Mouse (Mus musculus): ENCODE data around the gene Ptprk.

Gene Ptprk

GRCm38 (mm10) chr10:28271729-28272606, 197.3 kb downstream of the Ptprk start:
- DNase-seq (ENCODE audit: extremely low read depth, low read depth): no peak

- DNase-seq (ENCODE audit: extremely low read depth, low read depth): no peak
Observed at GRCm38 (mm10) chr10:28278757-28279156, 204.1 kb downstream of the Ptprk start.

- no peak for DNase-seq (ENCODE audit: extremely low read depth, low read depth)
Observed at GRCm38 (mm10) chr10:28297531-28297930, 222.9 kb downstream of the Ptprk start.

- DNase-seq (ENCODE audit: extremely low read depth, low read depth): no peak
Observed at GRCm38 (mm10) chr10:28299207-28299606, 224.6 kb downstream of the Ptprk start.

GRCm38 (mm10) chr10:28303856-28304255, 229.2 kb downstream of the Ptprk start:
- DNase-seq (ENCODE audit: extremely low read depth, low read depth): no peak

GRCm38 (mm10) chr10:28304292-28304875, 229.8 kb downstream of the Ptprk start:
- DNase-seq (ENCODE audit: extremely low read depth, low read depth): no peak

GRCm38 (mm10) chr10:28306451-28307086, 231.9 kb downstream of the Ptprk start:
- DNase-seq (ENCODE audit: extremely low read depth, low read depth): no peak

GRCm38 (mm10) chr10:28311369-28311768, 236.7 kb downstream of the Ptprk start:
- no peak for DNase-seq (ENCODE audit: extremely low read depth, low read depth)

- peak; percentile 6 for DNase-seq (ENCODE audit: extremely low read depth, low read depth)
Observed at GRCm38 (mm10) chr10:28322995-28323394, 248.4 kb downstream of the Ptprk start.

GRCm38 (mm10) chr10:28335232-28335631, 260.6 kb downstream of the Ptprk start:
- DNase-seq (ENCODE audit: extremely low read depth, low read depth): no peak

GRCm38 (mm10) chr10:28338536-28338935, 263.9 kb downstream of the Ptprk start:
- DNase-seq (ENCODE audit: extremely low read depth, low read depth): no peak

- no peak for DNase-seq (ENCODE audit: extremely low read depth, low read depth)
Observed at GRCm38 (mm10) chr10:28345196-28345681, 270.6 kb downstream of the Ptprk start.

- DNase-seq (ENCODE audit: extremely low read depth, low read depth): no peak
Observed at GRCm38 (mm10) chr10:28365291-28365690, 290.7 kb downstream of the Ptprk start.

- DNase-seq (ENCODE audit: extremely low read depth, low read depth): no peak
Observed at GRCm38 (mm10) chr10:28366065-28366677, 291.6 kb downstream of the Ptprk start.

- no peak for DNase-seq (ENCODE audit: extremely low read depth, low read depth)
Observed at GRCm38 (mm10) chr10:28369808-28370207, 295.2 kb downstream of the Ptprk start.

GRCm38 (mm10) chr10:28374874-28375273, 300.3 kb downstream of the Ptprk start:
- DNase-seq (ENCODE audit: extremely low read depth, low read depth): no peak

GRCm38 (mm10) chr10:28379752-28380488, 305.3 kb downstream of the Ptprk start:
- no peak for DNase-seq (ENCODE audit: extremely low read depth, low read depth)

- DNase-seq (ENCODE audit: extremely low read depth, low read depth): no peak
Observed at GRCm38 (mm10) chr10:28387563-28388222, 313.1 kb downstream of the Ptprk start.

- DNase-seq (ENCODE audit: extremely low read depth, low read depth): no peak
Observed at GRCm38 (mm10) chr10:28391168-28391567, 316.5 kb downstream of the Ptprk start.
